Mouse (Mus musculus) layer of hippocampus, postnatal 10 days (tissue): ENCODE measurements around the gene Padi3. TPM values are rescaled to one million over a fixed set of nuclear protein-coding genes. Genes with fewer than 3 reads are reported as not detected.

Experiments used
- total RNA-seq, 2 experiments: library from RNA; stranded (reverse); gene quantifications; 2 replicates each; pipeline ENCODE4 v1.2.3; 2021

The Padi3 gene
- total RNA-seq, 2 experiments from 2014 or later, result 0.11 TPM; not detected in 1

Other genes with a start within 250 kb of the Padi3 start
- gene Arhgef10l, start 144.6 kb downstream of the Padi3 start, total RNA-seq, result 10 to 100 TPM; 45.5 to 60.7 TPM
- 10 to 100 TPM; 64.7 to 68.5 TPM for gene Rcc2, start 110.1 kb downstream of the Padi3 start, total RNA-seq
- under 1 TPM; 0.21 to 0.69 TPM for gene Padi6, start 68.0 kb downstream of the Padi3 start, total RNA-seq
- not detected for gene Padi4, start 36.4 kb downstream of the Padi3 start, total RNA-seq
- gene Padi1, start 35.1 kb upstream of the Padi3 start, total RNA-seq, result not detected
- 1 to 10 TPM; 8.0 to 9.6 TPM for gene Padi2, start 95.7 kb upstream of the Padi3 start, total RNA-seq
- 100 to 1,000 TPM; 202 to 204 TPM for gene Sdhb, start 150.6 kb upstream of the Padi3 start, total RNA-seq
- 100 to 1,000 TPM; 233 to 238 TPM for gene Atp13a2, start 176.2 kb upstream of the Padi3 start, total RNA-seq
- 10 to 100 TPM; 20.9 TPM for gene Mfap2, start 199.8 kb upstream of the Padi3 start, total RNA-seq
- 10 to 100 TPM; 32.2 to 42.8 TPM for gene Crocc, start 249.9 kb upstream of the Padi3 start, total RNA-seq